Comparison of ENCODE assay signal across 20 mouse cellular contexts in genomic region chr6:95021724-95022123, GRCm38 (mm10).
DNase-seq lines count a peak whose midpoint lies in the region; ATAC-seq and TF ChIP-seq lines count a peak whose summit lies in the region.
"Had no signal": no experiment of that assay in that cellular context is flagged by ENCODE, and none has a peak within 500 bp of the region (broad histone marks: within the 10 kb centered on the region; RNA-seq: fewer than 3 reads in every experiment).

No protein-coding gene starts in this region.

- H3K36me3 ChIP-seq in hindbrain, embryonic 10.5 days = no peaks in the 10 kb centered on the region
- no peaks in the 10 kb centered on the region for H3K36me3 ChIP-seq in hindbrain, embryonic 13.5 days
- H3K36me3 ChIP-seq in midbrain, embryonic 16.5 days (ENCODE audit: control insufficient read depth, insufficient read depth, low read length) = no peaks in the 10 kb centered on the region
- H3K36me3 ChIP-seq in midbrain, postnatal 0 days (ENCODE audit: insufficient read depth, low read length) = no peaks in the 10 kb centered on the region
- H3K36me3 ChIP-seq in embryonic facial prominence, embryonic 12.5 days = no peaks in the 10 kb centered on the region
- no peaks in the 10 kb centered on the region for H3K36me3 ChIP-seq in heart, embryonic 11.5 days (ENCODE audit: control insufficient read depth, insufficient read depth, low read length)
- H3K36me3 ChIP-seq: heart, embryonic 10.5 days; heart, embryonic 15.5 days had no signal

- H3K9me3 ChIP-seq in hindbrain, embryonic 10.5 days = no peaks in the 10 kb centered on the region
- no peaks in the 10 kb centered on the region for H3K9me3 ChIP-seq in hindbrain, embryonic 13.5 days
- no peaks in the 10 kb centered on the region for H3K9me3 ChIP-seq in midbrain, embryonic 16.5 days (replicated peaks; ENCODE audit: control insufficient read depth, low read length, poor library complexity, severe bottlenecking)
- H3K9me3 ChIP-seq in midbrain, postnatal 0 days (ENCODE audit: low read length) = no peaks in the 10 kb centered on the region
- no peaks in the 10 kb centered on the region for H3K9me3 ChIP-seq in embryonic facial prominence, embryonic 12.5 days
- H3K9me3 ChIP-seq in heart, embryonic 11.5 days (replicated peaks; ENCODE audit: control insufficient read depth, low read length) = no peaks in the 10 kb centered on the region
- H3K9me3 ChIP-seq: forebrain, embryonic 13.5 days; heart, embryonic 10.5 days; heart, embryonic 15.5 days had no signal

- H3K4me3 ChIP-seq in hindbrain, embryonic 10.5 days = no peak overlapping the region
- no peak overlapping the region for H3K4me3 ChIP-seq in hindbrain, embryonic 13.5 days
- no peak overlapping the region for H3K4me3 ChIP-seq in midbrain, embryonic 16.5 days (ENCODE audit: low read depth, low read length)
- H3K4me3 ChIP-seq in midbrain, postnatal 0 days (ENCODE audit: low read depth, low read length) = no peak overlapping the region
- no peak overlapping the region for H3K4me3 ChIP-seq in embryonic facial prominence, embryonic 12.5 days
- H3K4me3 ChIP-seq in heart, embryonic 11.5 days (ENCODE audit: low read depth, low read length) = no peak overlapping the region
- H3K4me3 ChIP-seq: forebrain, embryonic 13.5 days; heart, embryonic 10.5 days; heart, embryonic 15.5 days had no signal

- no peak for TF ChIP-seq CTCF in midbrain, postnatal 0 days (IDR thresholded peaks at IDR 0.05)

- no peak overlapping the region for H3K9ac ChIP-seq in hindbrain, embryonic 13.5 days
- no peak overlapping the region for H3K9ac ChIP-seq in midbrain, embryonic 16.5 days (ENCODE audit: low read depth, low read length)
- H3K9ac ChIP-seq in midbrain, postnatal 0 days (replicated peaks; ENCODE audit: low read length, poor library complexity, severe bottlenecking) = no peak overlapping the region
- no peak overlapping the region for H3K9ac ChIP-seq in embryonic facial prominence, embryonic 12.5 days
- H3K9ac ChIP-seq in heart, embryonic 11.5 days (ENCODE audit: low read depth, low read length) = no peak overlapping the region
- H3K9ac ChIP-seq: forebrain, embryonic 13.5 days; heart, embryonic 15.5 days had no signal

- no peaks in the 10 kb centered on the region for H3K27me3 ChIP-seq in hindbrain, embryonic 10.5 days (ENCODE audit: insufficient read depth, poor library complexity, severe bottlenecking)
- H3K27me3 ChIP-seq in hindbrain, embryonic 13.5 days = no peaks in the 10 kb centered on the region
- no peaks in the 10 kb centered on the region for H3K27me3 ChIP-seq in midbrain, embryonic 16.5 days (ENCODE audit: control insufficient read depth, insufficient read depth, low read depth, low read length)
- H3K27me3 ChIP-seq in midbrain, postnatal 0 days (ENCODE audit: insufficient read depth, low read length) = no peaks in the 10 kb centered on the region
- H3K27me3 ChIP-seq in embryonic facial prominence, embryonic 12.5 days = no peaks in the 10 kb centered on the region
- no peaks in the 10 kb centered on the region for H3K27me3 ChIP-seq in heart, embryonic 11.5 days (ENCODE audit: control insufficient read depth, insufficient read depth, low read length)
- H3K27me3 ChIP-seq: forebrain, embryonic 13.5 days; heart, embryonic 15.5 days had no signal

- no peak overlapping the region for H3K4me2 ChIP-seq in hindbrain, embryonic 13.5 days
- H3K4me2 ChIP-seq in midbrain, embryonic 16.5 days (ENCODE audit: low read length) = no peak overlapping the region
- no peak overlapping the region for H3K4me2 ChIP-seq in midbrain, postnatal 0 days (ENCODE audit: low read depth, low read length, poor library complexity, severe bottlenecking)
- H3K4me2 ChIP-seq in embryonic facial prominence, embryonic 12.5 days (replicated peaks) = 0 out of 2 replicates have a peak overlapping the region, but pooled peaks have one; percentile 2
- no peak overlapping the region for H3K4me2 ChIP-seq in heart, embryonic 11.5 days
- H3K4me2 ChIP-seq: forebrain, embryonic 13.5 days; heart, embryonic 15.5 days had no signal

- ATAC-seq in hindbrain, embryonic 13.5 days (ENCODE audit: low FRiP score) = no peak
- ATAC-seq in midbrain, embryonic 16.5 days = 0 out of 2 replicates have a peak, but pooled peaks have one; percentile 11
- ATAC-seq in midbrain, postnatal 0 days (ENCODE audit: low FRiP score) = no peak
- ATAC-seq in embryonic facial prominence, embryonic 12.5 days (ENCODE audit: insufficient number of reproducible peaks, insufficient read depth, low FRiP score, low TSS enrichment) = 0 out of 2 replicates have a peak, but pooled peaks have one; percentile 19
- no peak for ATAC-seq in heart, embryonic 11.5 days (replicated peaks; ENCODE audit: insufficient number of reproducible peaks, low FRiP score, low TSS enrichment)
- ATAC-seq: forebrain, embryonic 13.5 days; hindbrain, embryonic 16.5 days had no signal

- H3K27ac ChIP-seq in hindbrain, embryonic 10.5 days = 0 out of 2 replicates have a peak overlapping the region, but pooled peaks have one; percentile 40
- H3K27ac ChIP-seq in hindbrain, embryonic 13.5 days = no peak overlapping the region
- no peak overlapping the region for H3K27ac ChIP-seq in midbrain, embryonic 16.5 days (ENCODE audit: low read length)
- H3K27ac ChIP-seq in midbrain, postnatal 0 days (ENCODE audit: low read depth, low read length) = no peak overlapping the region
- no peak overlapping the region for H3K27ac ChIP-seq in embryonic facial prominence, embryonic 12.5 days
- H3K27ac ChIP-seq in heart, embryonic 11.5 days (ENCODE audit: low read depth, low read length) = no peak overlapping the region
- H3K27ac ChIP-seq: forebrain, embryonic 13.5 days; heart, embryonic 10.5 days; heart, embryonic 15.5 days had no signal

- DNase-seq in hindbrain, embryonic 10.5 days (ENCODE audit: low spot score) = no peak
- DNase-seq in midbrain, postnatal 0 days (ENCODE audit: low spot score) = no peak
- no peak for DNase-seq in cerebellum, postnatal 36 days
- DNase-seq: adrenal gland, adult 2 months; adrenal gland, postnatal 25 days; cerebellum, adult 8-10 months; cerebellum, postnatal 14 days; gastrocnemius, postnatal 36 days; heart, adult 11 months; heart, postnatal 14 days; kidney, adult 11 months; kidney, adult 9 months had no signal

- H3K4me1 ChIP-seq in hindbrain, embryonic 10.5 days (replicated peaks) = peaks cover 41% of the 10 kb centered on the region
- peaks cover 25% of the 10 kb centered on the region for H3K4me1 ChIP-seq in hindbrain, embryonic 13.5 days (replicated peaks)
- peaks cover 13% of the 10 kb centered on the region; the same call in 1 of the 2 replicates for H3K4me1 ChIP-seq in midbrain, embryonic 16.5 days (ENCODE audit: control insufficient read depth, insufficient read depth, low read length)
- no peaks in the 10 kb centered on the region; the same call in 1 of the 2 replicates for H3K4me1 ChIP-seq in midbrain, postnatal 0 days (ENCODE audit: insufficient read depth, low read length)
- 0 out of 2 replicates have a peak, but pooled peaks cover 12% of the 10 kb centered on the region for H3K4me1 ChIP-seq in embryonic facial prominence, embryonic 12.5 days
- H3K4me1 ChIP-seq in heart, embryonic 11.5 days (ENCODE audit: control insufficient read depth, insufficient read depth, low read length) = no peaks in the 10 kb centered on the region
- H3K4me1 ChIP-seq: heart, embryonic 10.5 days; heart, embryonic 15.5 days had no signal

- 43% methylated on average over 7 of the region's 7 CpGs for WGBS in hindbrain, embryonic 10.5 days
- WGBS in hindbrain, embryonic 13.5 days = 19% methylated on average over 7 of the region's 7 CpGs
- 11% methylated on average over 7 of the region's 7 CpGs for WGBS in midbrain, embryonic 16.5 days
- WGBS in midbrain, postnatal 0 days = 15% methylated on average over 7 of the region's 7 CpGs
- 18% methylated on average over 7 of the region's 7 CpGs for WGBS in embryonic facial prominence, embryonic 12.5 days
- WGBS in heart, embryonic 11.5 days (ENCODE audit: insufficient replicate concordance) = 60% methylated on average over 7 of the region's 7 CpGs

Comparison
In these comparisons a context has a peak if more than half of its experiments do, and no peak if none do; other contexts are left out.
1. ATAC-seq: peak in midbrain, embryonic 16.5 days (single experiment) and embryonic facial prominence, embryonic 12.5 days (single experiment); none in hindbrain, embryonic 13.5 days (single experiment), midbrain, postnatal 0 days (single experiment) and heart, embryonic 11.5 days (single experiment).